Mouse (Mus musculus) erythroblast, embryonic 14.5 days (primary cell): Measurements from ENCODE around the gene Olfr802.

Experiments used
- GATA1 ChIP-seq: IDR thresholded peaks from 2 replicates; pipeline ENCODE4 v1.6.1; 2012; ENCODE audit warnings: low read length, inconsistent platforms, mixed read lengths
- TAL1 ChIP-seq: IDR thresholded peaks from 3 replicates; pipeline ENCODE4 v1.6.1; 2012; ENCODE audit warnings: low read length, inconsistent platforms, mixed read lengths

- TF ChIP-seq GATA1: no peak
- no peak for TF ChIP-seq TAL1
Observed at GRCm38 (mm10) chr10:129729275-129729674, 41.3 kb upstream of the Olfr802 start, which contains the start of gene Olfr805.
